Mouse (Mus musculus) retina, postnatal 7 days (tissue): ENCODE measurements at regions not wholly inside any gene's neighbourhood (a gene's known extent, or its start where the extent isn't known, plus 50 kb on each side); places are given as distances from the start of the nearest gene placed in this dataset.

Experiments used
- DNase-seq: peaks from one replicate; pipeline ENCODE4 v3.0.0-alpha.2; 2012; ENCODE audit warnings: low read depth, low spot score

- no peak for DNase-seq
These were observed 56.1 kb downstream of the Foxi3 start for GRCm38 (mm10) chr6:71012436-71012822.

GRCm38 (mm10) chr6:71012823-71013461, 56.6 kb downstream of the Foxi3 start:
- DNase-seq: peak; percentile 50

DNA sequence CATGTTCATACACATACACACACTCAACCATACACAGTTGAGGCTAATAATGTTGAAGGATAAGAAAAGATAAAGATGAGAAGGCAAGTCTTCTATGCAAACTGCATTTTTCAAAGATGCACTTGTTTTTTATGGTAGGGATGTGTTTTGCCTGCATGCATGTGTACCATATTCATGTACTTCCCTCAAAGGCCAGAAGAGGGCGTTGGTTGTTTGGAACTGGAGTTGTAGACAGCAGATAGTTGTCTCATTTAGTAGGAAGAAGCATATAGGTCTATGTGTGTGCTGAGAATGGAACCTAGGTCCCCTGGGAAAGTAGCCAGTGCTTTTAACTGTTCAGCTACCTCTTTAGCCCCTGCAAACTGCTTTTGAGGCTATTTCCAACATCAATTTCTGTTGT, 60.1 kb downstream of the Foxi3 start:
- DNase-seq: no peak

DNA sequence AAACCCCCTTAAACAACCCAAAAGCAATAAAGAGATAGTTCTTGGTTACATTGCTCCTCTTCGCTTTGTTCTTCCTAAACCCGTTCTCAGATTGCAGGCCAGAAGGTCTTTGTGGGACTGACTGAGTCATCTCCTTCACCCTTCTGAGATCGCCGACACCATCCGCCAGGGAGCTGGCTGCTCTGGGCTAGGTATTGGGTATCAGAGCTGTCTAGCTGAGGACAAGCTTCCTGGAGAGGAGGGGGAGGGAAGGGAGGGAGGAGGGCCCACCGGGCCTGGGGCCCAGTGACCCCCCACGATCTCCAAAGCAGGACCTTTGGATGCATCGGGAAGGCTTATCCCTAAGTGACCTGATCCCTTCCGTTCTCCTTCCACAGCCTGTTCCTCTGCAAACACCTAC, 65.0 kb downstream of the Foxi3 start:
- DNase-seq: no peak

GRCm38 (mm10) chr6:71025472-71025871, 69.1 kb downstream of the Foxi3 start:
- DNase-seq: no peak

GRCm38 (mm10) chr6:71029663-71030062, 73.3 kb downstream of the Foxi3 start:
- no peak for DNase-seq

GRCm38 (mm10) chr6:71030541-71030940, 74.2 kb downstream of the Foxi3 start:
- DNase-seq: no peak

- DNase-seq: no peak
These were observed 87.9 kb downstream of the Foxi3 start for GRCm38 (mm10) chr6:71044241-71044640.

GRCm38 (mm10) chr6:71045261-71045660, 88.9 kb downstream of the Foxi3 start:
- no peak for DNase-seq

DNA sequence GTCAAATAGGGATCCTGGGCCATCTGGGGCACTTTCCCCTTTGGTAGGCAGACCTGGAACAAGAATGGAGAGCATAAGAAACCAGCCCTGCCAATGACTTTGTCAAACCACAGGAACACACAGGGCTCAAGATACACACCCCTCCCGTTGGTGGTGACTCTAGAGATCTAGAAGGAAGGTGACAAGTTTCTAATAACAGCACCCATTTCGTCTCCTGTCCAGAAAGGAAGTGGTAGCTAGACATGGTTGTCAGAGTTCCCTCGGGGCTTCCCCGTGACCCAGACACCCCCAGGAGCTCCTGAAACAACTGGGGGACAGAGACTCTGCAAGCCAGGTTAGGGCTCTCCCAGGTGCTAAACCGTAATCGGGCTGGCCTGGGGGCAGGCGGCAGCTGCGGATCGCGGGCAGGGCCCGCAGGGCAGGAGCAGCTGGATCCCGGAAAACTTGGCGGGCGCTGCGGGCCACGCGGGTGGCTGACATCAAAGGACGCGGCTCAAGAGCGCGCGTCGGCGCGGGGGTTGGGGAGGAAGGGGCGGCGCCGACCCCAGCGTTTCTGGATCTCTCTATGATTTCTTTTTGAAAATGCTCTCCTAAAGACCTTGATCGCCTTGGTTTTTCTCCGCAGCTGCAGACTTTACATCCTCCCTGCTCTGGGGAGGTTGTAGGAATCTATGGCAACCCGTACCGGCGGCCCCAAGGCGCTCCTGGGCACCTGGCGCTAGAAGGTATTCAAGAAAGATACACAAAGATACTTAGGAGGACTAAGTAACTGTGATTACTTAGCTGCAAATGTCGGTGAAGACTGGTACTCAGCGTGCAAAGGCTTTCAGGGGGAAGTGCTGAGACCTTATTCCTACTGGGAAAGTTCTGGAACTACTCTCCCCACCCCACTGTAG, 92.1 kb downstream of the Foxi3 start:
- DNase-seq: no peak

DNA sequence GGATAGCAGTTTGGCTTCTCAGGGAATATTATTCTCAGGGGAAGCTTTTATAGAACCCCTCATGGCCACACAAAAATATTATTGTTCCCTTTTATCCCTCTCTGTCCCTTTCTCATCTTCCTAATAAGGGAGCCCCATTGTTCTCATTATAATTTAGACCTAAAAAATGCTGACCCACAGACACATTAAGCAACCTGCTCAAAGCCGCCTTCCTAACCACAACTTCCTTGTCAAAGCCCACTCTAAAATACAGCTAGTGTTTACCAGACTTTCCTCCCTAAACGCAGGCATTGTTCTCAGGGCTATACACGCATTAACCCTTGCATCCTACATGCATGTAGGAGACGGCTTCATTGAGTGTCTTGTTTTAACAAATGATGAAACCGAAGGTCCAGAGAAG, 93.9 kb downstream of the Foxi3 start:
- no peak for DNase-seq

DNA sequence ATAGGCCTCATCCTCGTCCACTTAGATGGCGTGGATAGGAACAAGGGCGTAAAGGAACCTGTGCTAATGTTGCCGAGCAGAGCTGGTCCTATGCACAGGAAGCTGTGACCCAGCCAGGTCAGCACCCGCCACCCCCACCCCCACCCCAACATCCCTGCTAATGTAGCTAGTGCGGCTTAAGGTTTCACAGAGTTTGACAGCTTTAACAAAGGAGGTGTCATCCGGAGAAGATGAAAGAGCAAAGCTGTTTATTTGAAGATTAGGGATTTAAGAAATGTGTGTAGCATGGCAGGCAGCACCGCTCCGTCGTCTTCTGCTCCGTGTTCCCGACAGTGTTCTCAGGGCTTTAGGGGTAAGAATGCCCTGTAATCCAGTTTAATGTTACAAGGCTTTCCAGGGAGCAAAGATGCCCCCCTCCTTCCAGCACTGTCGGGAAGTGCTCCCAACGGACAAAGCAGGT, 93.5 kb downstream of the Thnsl2 start:
- no peak for DNase-seq

- no peak for DNase-seq
These were observed 86.9 kb downstream of the Thnsl2 start for GRCm38 (mm10) chr6:71057209-71057858.

DNA sequence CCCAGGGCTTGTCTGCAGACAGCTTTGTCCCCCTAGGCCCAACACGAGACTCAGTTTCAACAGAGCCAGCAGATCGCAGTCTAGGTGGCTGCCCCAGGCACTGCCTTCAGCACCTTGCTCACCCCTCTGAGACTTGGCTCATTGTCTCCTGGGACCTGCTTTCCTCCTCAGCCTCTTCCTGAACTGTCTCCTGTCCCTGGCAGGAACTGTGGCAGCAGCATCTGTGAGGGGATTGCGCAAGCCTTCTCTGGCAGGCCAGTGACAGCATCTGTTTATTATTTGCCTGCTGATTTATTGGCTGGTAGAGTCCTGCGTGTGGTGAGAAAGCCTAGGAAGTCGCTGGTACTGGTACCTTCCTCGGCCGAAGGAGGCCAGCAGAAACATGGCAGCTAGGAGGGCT, 84.1 kb downstream of the Thnsl2 start:
- DNase-seq: no peak

- DNase-seq: no peak
These were observed 81.3 kb downstream of the Thnsl2 start for GRCm38 (mm10) chr6:71062980-71063379.

DNA sequence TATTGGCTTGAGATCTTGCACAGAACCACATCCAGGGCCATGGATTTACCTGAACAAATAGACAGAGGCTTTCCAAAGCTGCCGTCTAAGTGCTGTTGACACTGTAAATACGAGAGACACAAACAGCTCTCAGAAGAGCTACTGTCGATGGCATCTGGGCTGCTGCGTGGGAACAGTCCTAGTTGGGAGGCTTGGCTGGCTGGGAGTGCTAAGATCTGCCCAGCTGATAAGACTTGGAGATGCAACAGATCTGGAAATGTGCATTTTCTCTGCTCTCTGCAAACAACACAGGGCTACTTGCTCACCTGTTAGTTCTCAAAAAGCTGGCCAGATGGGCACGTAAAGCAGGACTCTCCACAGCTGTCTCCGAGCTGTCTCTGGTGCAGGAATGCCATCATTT, 78.8 kb downstream of the Thnsl2 start:
- DNase-seq: no peak

DNA sequence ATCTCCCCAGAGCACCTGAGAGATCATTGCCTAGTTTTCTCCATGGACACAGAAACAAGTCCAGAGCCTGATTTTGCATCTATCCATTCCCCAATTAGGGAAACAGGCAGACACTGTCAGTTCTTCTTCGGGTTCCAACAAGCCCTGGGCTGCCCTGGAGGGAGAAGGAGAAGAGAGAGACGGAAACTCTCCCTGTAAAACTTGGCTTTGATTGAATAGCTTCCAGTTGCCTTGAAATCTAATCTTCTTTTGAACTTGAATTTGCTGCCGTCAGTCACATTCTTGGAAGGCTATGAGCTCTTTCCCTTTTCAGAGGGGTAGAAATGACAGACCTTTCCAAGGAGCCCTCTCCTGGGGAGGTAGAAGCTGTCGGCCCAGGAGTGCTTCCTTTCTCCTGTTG, 75.0 kb downstream of the Thnsl2 start:
- no peak for DNase-seq

- DNase-seq: no peak
These were observed 69.4 kb downstream of the Thnsl2 start for GRCm38 (mm10) chr6:71074789-71075191.
